8 mouse cellular contexts compared by ENCODE assay signal in genomic region chr2:68364181-68364900, GRCm38 (mm10).
DNase-seq lines count a peak whose midpoint lies in the region; ATAC-seq and TF ChIP-seq lines count a peak whose summit lies in the region.

No protein-coding gene starts in this region.

- H3K4me3 ChIP-seq in heart, embryonic 15.5 days: no peak overlapping the region
- no peak overlapping the region for H3K4me3 ChIP-seq in lung, embryonic 14.5 days (ENCODE audit: low read depth, low read length)
- H3K4me3 ChIP-seq in neural tube, embryonic 15.5 days (replicated peaks): no peak overlapping the region

- peak; percentile 93 for ATAC-seq in common myeloid progenitor, adult 5-6 weeks (replicated peaks; ENCODE audit: low read depth, poor library complexity, severe bottlenecking)
- no peak for ATAC-seq in heart, embryonic 15.5 days (replicated peaks; ENCODE audit: insufficient number of reproducible peaks, insufficient read depth, low FRiP score, low read depth)
- ATAC-seq in lung, embryonic 14.5 days (ENCODE audit: insufficient read depth): peak; percentile 57; the same call in 1 of the 2 replicates
- ATAC-seq in neural tube, embryonic 15.5 days (ENCODE audit: low FRiP score): 0 out of 2 replicates have a peak, but pooled peaks have one; percentile 30

- no peaks in the 10 kb centered on the region for H3K27me3 ChIP-seq in heart, embryonic 15.5 days
- no peaks in the 10 kb centered on the region for H3K27me3 ChIP-seq in lung, embryonic 14.5 days (ENCODE audit: insufficient read depth, low read length)
- H3K27me3 ChIP-seq in neural tube, embryonic 15.5 days (replicated peaks): no peaks in the 10 kb centered on the region

- H3K36me3 ChIP-seq in heart, embryonic 15.5 days: peaks cover 5% of the 10 kb centered on the region; the same call in 1 of the 2 replicates
- no peaks in the 10 kb centered on the region for H3K36me3 ChIP-seq in lung, embryonic 14.5 days (ENCODE audit: insufficient read depth)
- H3K36me3 ChIP-seq in neural tube, embryonic 15.5 days: no peaks in the 10 kb centered on the region

- TF ChIP-seq CTCF in lung, embryonic 14.5 days (IDR thresholded peaks at IDR 0.05; ENCODE audit: low read depth): peak; percentile 82

- H3K9ac ChIP-seq in heart, embryonic 15.5 days: no peak overlapping the region
- H3K9ac ChIP-seq in lung, embryonic 14.5 days: no peak overlapping the region
- no peak overlapping the region for H3K9ac ChIP-seq in neural tube, embryonic 15.5 days (replicated peaks)

- peak; percentile 49 for DNase-seq in right cerebral cortex, adult 18-20 months
- DNase-seq in right cerebral cortex, postnatal 4 days: no peak
- DNase-seq in kidney, postnatal 10 days: peak; percentile 65
- peak; percentile 80 for DNase-seq in lung, embryonic 14.5 days
- no peak for DNase-seq in urinary bladder, postnatal 14 days (ENCODE audit: low spot score)

- no peaks in the 10 kb centered on the region for H3K9me3 ChIP-seq in heart, embryonic 15.5 days (replicated peaks)
- H3K9me3 ChIP-seq in lung, embryonic 14.5 days (ENCODE audit: low read depth, low read length): no peaks in the 10 kb centered on the region
- no peaks in the 10 kb centered on the region for H3K9me3 ChIP-seq in neural tube, embryonic 15.5 days (replicated peaks)

- H3K4me2 ChIP-seq in heart, embryonic 15.5 days: no peak overlapping the region
- no peak overlapping the region for H3K4me2 ChIP-seq in lung, embryonic 14.5 days
- H3K4me2 ChIP-seq in neural tube, embryonic 15.5 days: no peak overlapping the region

- H3K27ac ChIP-seq in heart, embryonic 15.5 days: peak overlapping the region; percentile 16; the same call in 1 of the 2 replicates
- no peak overlapping the region for H3K27ac ChIP-seq in lung, embryonic 14.5 days (ENCODE audit: low read depth)
- no peak overlapping the region for H3K27ac ChIP-seq in neural tube, embryonic 15.5 days (replicated peaks)

- WGBS in heart, embryonic 15.5 days: 26% methylated on average over 12 of the region's 12 CpGs
- WGBS in lung, embryonic 14.5 days: 29% methylated on average over 12 of the region's 12 CpGs
- WGBS in neural tube, embryonic 15.5 days: 14% methylated on average over 12 of the region's 12 CpGs

- H3K4me1 ChIP-seq in heart, embryonic 15.5 days (replicated peaks): peaks cover 49% of the 10 kb centered on the region
- H3K4me1 ChIP-seq in lung, embryonic 14.5 days (ENCODE audit: insufficient read depth): no peaks in the 10 kb centered on the region
- H3K4me1 ChIP-seq in neural tube, embryonic 15.5 days: peaks cover 19% of the 10 kb centered on the region

Comparison
In these comparisons a context has a peak if more than half of its experiments do, and no peak if none do; other contexts are left out.
1. DNase-seq: peak in right cerebral cortex, adult 18-20 months (single experiment), kidney, postnatal 10 days (single experiment) and lung, embryonic 14.5 days (single experiment); none in right cerebral cortex, postnatal 4 days (single experiment) and urinary bladder, postnatal 14 days (single experiment).